Mouse (Mus musculus): ENCODE measurements around the gene Gm20388. TPM values are rescaled to one million over a fixed set of nuclear protein-coding genes. Genes with fewer than 3 reads are reported as not detected.

Gm20388 gene
- polyA plus RNA-seq, 1 experiment from 2014 or later, result not detected

DNA sequence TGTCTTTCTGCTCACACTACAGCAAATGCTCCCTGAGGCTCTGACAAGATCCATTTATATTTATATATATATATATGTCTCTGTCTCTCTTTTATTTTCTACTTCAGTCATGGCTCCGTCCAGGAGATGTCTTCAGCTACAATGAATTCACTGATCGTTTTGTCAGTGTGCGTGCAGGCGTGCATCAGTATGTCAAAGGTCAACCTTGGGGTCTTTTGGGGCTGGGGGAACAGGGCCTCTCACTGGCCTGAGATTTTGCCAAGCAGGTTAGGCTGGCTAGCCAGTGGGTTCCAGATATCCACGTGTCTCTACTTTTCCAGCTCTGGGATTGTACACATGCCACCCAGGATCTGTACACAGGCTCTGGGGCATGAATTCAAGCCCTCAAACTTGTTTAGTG is 2992.4 kb downstream of the Gm20388 start:
- H3K4me2 ChIP-seq (replicated peaks), result no peak overlapping the region
- H3K4me1 ChIP-seq, result peaks cover 6% of the 10 kb centered on the region
- H3K4me3 ChIP-seq, result no peak overlapping the region
- H3K9me3 ChIP-seq, result no peaks in the 10 kb centered on the region
- H3K36me3 ChIP-seq, result peaks cover 11% of the 10 kb centered on the region
- H3K27me3 ChIP-seq, result no peaks in the 10 kb centered on the region
- 32% methylated on average over 5 of the region's 5 CpGs for WGBS
- H3K9ac ChIP-seq (replicated peaks), result no peak overlapping the region
- ATAC-seq (replicated peaks), result no peak
- no peak overlapping the region for H3K27ac ChIP-seq (replicated peaks)

DNA sequence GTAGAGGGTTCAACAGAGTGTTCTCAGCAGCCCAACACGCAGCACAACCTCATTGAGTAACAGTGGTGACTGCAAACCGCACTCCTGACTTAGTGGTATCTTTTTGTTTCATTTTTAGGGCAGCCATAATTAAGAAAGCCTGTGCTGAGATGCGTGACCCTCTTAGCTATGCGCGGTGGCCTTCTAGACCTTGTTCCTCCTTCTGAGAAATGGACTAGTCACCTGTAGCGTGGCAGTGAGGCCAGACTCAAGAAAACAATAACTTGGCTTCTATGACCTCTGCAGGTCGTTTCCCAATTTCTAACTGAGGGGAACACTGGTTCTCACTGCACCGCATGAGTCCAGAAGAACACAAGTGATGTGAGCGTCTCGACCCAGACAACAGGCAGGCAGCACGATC is 2993.9 kb downstream of the Gm20388 start:
- 92% methylated on average over 11 of the region's 11 CpGs for WGBS
- Histone ChIP-seq H3K9me3 (no peaks in the 10 kb centered on the region), H3K27me3 (no peaks in the 10 kb centered on the region), H3K4me2 (replicated peaks) (no peak overlapping the region), H3K27ac (replicated peaks) (no peak overlapping the region), H3K4me1 (peaks cover 6% of the 10 kb centered on the region), H3K4me3 (no peak overlapping the region), H3K36me3 (peaks cover 4% of the 10 kb centered on the region; the same call in 1 of the 2 replicates), H3K9ac (replicated peaks) (no peak overlapping the region)
- ATAC-seq (replicated peaks), result no peak

DNA sequence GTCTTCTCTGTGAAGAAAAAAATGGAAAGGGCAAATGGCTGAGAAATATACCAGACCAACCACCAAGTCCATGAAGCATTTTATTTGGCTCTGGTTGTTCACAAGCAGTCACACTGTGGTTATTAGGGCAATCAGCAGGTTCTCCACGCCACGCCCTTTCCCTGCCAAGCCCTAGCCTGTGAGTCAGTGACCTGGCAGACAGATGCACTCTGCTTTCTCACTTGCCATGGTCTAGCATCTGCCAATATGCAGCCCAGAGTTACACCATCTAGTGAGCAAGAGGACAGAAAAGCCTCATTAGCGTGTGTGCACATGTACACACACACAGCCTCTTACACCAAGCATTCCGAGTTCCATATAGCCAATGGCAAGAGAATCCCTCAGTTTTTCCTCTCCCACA is 2994.7 kb downstream of the Gm20388 start:
- no peaks in the 10 kb centered on the region for H3K9me3 ChIP-seq
- H3K27me3 ChIP-seq, result no peaks in the 10 kb centered on the region
- H3K9ac ChIP-seq (replicated peaks), result no peak overlapping the region
- H3K27ac ChIP-seq (replicated peaks), result no peak overlapping the region
- H3K4me3 ChIP-seq, result no peak overlapping the region
- peaks cover 4% of the 10 kb centered on the region; the same call in 1 of the 2 replicates for H3K36me3 ChIP-seq
- no peak for ATAC-seq (replicated peaks)
- no peak overlapping the region for H3K4me2 ChIP-seq (replicated peaks)
- WGBS, result 90% methylated on average over 4 of the region's 4 CpGs
- peaks cover 6% of the 10 kb centered on the region for H3K4me1 ChIP-seq

DNA sequence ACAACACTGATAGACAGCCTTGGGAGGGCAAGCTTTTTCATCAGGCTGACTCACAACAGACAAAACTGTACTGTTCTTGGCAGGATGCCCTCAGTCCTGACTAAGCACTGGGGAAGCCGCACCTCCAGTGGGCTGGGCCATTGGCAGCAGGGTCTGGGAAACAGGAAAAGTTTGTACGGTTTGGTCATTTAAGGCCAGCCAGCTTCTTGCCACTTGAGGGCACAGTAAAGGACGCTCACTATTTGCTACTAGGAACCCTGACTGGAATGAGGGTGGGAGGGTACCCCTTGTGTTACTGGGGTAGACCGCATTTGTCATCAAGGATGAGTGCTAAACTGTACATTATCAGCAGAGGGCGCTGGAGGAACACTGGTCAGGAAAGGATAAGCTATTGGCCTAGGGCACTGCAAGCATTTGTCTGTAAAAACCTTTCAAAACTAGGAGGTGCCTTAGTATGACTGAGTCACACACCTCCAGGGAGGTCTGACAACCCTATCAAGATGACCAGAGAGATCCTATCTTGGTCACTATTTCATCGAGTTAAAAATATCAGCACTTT is 2995.9 kb downstream of the Gm20388 start:
- 36% methylated on average over 6 of the region's 6 CpGs for WGBS

DNA sequence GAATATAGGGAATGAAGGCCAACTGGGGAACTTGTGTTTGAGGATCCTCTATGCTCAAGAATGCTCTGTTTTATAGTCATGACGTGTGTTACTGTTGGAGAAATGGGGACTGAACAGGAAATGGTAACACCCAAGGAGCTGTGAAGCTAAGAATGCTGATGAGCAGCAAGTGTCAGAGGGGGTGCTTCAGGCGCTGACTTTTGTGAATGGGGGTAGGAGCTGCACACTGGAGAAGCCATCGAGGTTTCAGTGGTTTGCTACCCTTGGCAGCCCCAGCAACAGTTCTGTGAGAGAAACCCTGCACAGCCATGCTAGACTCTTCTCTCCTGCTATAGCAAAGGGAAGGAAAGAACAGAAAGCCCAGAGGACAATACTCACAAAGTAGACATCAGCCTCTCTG is 3001.5 kb downstream of the Gm20388 start:
- 82% methylated on average over 3 of the region's 3 CpGs for WGBS
- no peak overlapping the region for H3K9ac ChIP-seq (replicated peaks)
- ATAC-seq (replicated peaks), result no peak

More for the DNA sequence above, 2995.9 kb downstream of the Gm20388 start:
- no peaks in the 10 kb centered on the region for H3K27me3 ChIP-seq
- H3K27ac ChIP-seq (replicated peaks), result 0 out of 2 replicates have a peak overlapping the region, but pooled peaks have one; percentile 16
- no peak overlapping the region for H3K9ac ChIP-seq (replicated peaks)
- no peak overlapping the region for H3K4me2 ChIP-seq (replicated peaks)
- H3K4me1 ChIP-seq, result peaks cover 6% of the 10 kb centered on the region
- peaks cover 4% of the 10 kb centered on the region; the same call in 1 of the 2 replicates for H3K36me3 ChIP-seq
- no peak overlapping the region for H3K4me3 ChIP-seq
- no peaks in the 10 kb centered on the region for H3K9me3 ChIP-seq
- ATAC-seq (replicated peaks), result peak; percentile 78

DNA sequence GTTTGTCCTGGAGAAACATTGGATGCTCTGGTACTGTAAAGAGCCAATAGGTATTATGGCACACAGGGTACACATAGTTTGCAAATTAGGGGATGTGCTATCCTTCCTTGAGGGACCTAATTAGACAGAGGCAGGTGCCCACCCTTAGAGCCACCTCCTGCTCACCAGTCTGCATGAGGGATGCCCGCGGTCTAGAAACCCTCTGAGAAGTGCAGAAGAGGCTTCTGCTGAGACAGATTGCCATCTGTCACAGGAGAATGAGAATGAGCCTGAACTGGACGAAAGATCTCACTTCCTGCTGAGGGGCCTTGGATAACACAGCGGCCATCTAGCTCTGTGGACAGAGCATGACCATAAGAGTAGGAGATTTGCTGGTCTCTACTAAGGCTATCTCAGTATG is 3002.2 kb downstream of the Gm20388 start:
- Histone ChIP-seq H3K9ac (replicated peaks) (no peak overlapping the region), H3K27me3 (no peaks in the 10 kb centered on the region), H3K36me3 (peaks cover 7% of the 10 kb centered on the region), H3K4me3 (no peak overlapping the region), H3K27ac (replicated peaks) (0 out of 2 replicates have a peak overlapping the region, but pooled peaks have one; percentile 4), H3K4me1 (peaks cover 11% of the 10 kb centered on the region; the same call in 1 of the 2 replicates), H3K9me3 (no peaks in the 10 kb centered on the region), H3K4me2 (replicated peaks) (no peak overlapping the region)
- ATAC-seq (replicated peaks), result no peak
- WGBS, result 81% methylated on average over 4 of the region's 4 CpGs

More for the DNA sequence above, 3001.5 kb downstream of the Gm20388 start:
- H3K9me3 ChIP-seq, result no peaks in the 10 kb centered on the region
- no peak overlapping the region for H3K4me3 ChIP-seq
- H3K27me3 ChIP-seq, result no peaks in the 10 kb centered on the region
- peaks cover 7% of the 10 kb centered on the region for H3K36me3 ChIP-seq
- H3K4me1 ChIP-seq, result 0 out of 2 replicates have a peak, but pooled peaks cover 7% of the 10 kb centered on the region
- no peak overlapping the region for H3K4me2 ChIP-seq (replicated peaks)
- 0 out of 2 replicates have a peak overlapping the region, but pooled peaks have one; percentile 4 for H3K27ac ChIP-seq (replicated peaks)

DNA sequence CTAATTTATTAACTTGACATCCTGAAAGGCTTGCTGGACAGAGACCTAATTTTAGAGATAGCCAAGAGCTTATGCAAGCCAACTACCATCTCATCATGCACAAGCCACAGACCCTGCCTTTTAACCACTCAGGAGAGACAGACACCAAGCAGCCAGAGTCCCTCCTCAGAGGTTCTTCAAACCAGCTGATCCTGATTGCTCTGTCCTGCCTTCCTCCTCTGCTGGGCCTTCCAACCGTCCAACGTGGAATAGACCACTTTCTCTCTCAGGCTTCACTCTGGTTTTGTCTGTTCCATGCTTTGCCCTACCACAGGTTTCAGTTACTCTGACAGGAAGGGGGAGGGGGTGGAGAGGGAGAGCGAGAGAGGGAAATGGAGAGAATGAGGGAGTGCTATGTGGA is 3006.1 kb downstream of the Gm20388 start:
- WGBS, result 68% methylated on average over 3 of the region's 3 CpGs
- Histone ChIP-seq H3K4me1 (peaks cover 32% of the 10 kb centered on the region), H3K27ac (replicated peaks) (no peak overlapping the region), H3K4me3 (no peak overlapping the region), H3K9me3 (no peaks in the 10 kb centered on the region), H3K4me2 (replicated peaks) (no peak overlapping the region), H3K27me3 (no peaks in the 10 kb centered on the region), H3K9ac (replicated peaks) (no peak overlapping the region), H3K36me3 (peaks cover 3% of the 10 kb centered on the region; the same call in 1 of the 2 replicates)
- no peak for ATAC-seq (replicated peaks)

DNA sequence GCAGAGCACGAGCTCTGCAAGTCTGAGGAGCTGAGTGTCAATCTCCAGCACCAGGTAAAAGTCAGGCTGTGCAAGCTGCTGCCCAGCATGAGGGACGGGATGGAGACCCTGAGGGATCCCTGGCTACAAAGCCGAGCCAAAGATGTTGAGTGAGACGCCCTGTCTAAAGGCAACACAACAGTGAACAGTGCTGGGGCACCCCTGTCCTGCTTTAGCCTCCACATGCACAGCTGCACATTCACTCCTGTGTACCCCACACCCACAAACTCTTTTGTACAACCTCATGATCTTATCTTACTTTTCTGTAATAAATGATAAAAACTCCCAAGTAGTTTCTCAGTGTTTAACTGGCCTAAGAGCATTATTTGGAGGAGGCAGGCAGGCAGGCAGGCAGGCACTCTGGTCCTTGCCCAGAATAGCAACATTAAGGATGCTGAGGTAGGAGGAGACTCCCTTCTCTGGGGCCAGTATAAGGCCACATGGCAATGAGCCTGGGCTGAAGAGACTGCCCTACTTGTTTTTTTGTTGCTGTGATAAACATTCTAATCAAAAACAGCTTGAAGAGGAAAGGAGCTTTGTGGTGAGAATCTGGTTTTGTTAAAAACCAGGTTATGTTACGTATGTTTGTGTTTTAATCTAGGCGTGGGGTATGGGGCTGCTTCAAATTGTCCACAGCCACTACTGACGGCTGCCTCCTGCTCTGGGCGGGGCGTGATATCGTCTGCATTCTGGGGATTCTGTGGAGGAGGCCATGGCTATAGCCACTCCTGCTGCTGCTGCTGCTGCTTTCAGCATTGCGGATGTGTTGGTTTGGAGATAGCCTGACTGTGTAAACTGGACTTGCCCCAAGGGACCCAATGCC is 3007.1 kb downstream of the Gm20388 start:
- WGBS, result 70% methylated on average over 11 of the region's 11 CpGs
- no peaks in the 10 kb centered on the region for H3K9me3 ChIP-seq
- no peaks in the 10 kb centered on the region for H3K27me3 ChIP-seq
- H3K9ac ChIP-seq (replicated peaks), result no peak overlapping the region
- H3K27ac ChIP-seq (replicated peaks), result no peak overlapping the region
- no peak overlapping the region for H3K4me2 ChIP-seq (replicated peaks)
- ATAC-seq (replicated peaks), result no peak
- peaks cover 3% of the 10 kb centered on the region; the same call in 1 of the 2 replicates for H3K36me3 ChIP-seq
- no peak overlapping the region for H3K4me3 ChIP-seq
- H3K4me1 ChIP-seq, result peaks cover 31% of the 10 kb centered on the region

DNA sequence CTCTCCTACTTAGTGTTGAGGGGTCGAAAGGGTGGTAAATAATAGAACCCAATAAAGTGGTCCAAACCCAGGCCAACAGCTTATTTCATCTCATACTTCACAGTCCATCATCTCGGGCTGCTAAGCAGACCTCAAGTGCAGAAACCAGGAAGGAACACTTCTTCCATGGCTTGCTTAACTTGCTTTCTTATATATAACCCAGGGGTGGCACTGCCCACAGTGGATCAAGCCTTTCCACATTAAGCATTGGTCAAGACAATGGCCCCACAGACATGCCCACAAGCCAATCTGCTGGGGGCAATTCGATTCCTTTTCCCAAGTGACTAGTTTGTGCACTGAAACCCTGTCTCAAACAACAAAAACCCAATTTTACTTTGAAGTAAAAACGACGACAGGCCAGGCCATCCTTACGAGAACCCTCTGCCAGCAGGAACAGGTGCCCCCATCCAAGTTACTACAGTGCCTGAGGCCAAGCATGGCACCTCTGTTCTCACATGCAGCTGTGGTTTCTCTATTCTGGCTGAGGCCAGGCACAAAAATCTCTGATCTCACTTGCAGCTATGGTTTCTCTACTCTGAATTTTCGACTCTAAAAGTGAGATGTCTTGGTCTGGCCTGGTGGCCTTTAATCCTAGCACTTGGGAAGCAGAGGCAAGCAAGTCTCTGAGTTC is 3007.9 kb downstream of the Gm20388 start:
- Histone ChIP-seq H3K27ac (replicated peaks) (no peak overlapping the region), H3K27me3 (no peaks in the 10 kb centered on the region), H3K4me2 (replicated peaks) (no peak overlapping the region), H3K9ac (replicated peaks) (no peak overlapping the region), H3K36me3 (peaks cover 3% of the 10 kb centered on the region; the same call in 1 of the 2 replicates), H3K4me1 (peaks cover 28% of the 10 kb centered on the region), H3K4me3 (no peak overlapping the region), H3K9me3 (no peaks in the 10 kb centered on the region)
- no peak for ATAC-seq (replicated peaks)
- WGBS, result 78% methylated on average over 7 of the region's 7 CpGs

DNA sequence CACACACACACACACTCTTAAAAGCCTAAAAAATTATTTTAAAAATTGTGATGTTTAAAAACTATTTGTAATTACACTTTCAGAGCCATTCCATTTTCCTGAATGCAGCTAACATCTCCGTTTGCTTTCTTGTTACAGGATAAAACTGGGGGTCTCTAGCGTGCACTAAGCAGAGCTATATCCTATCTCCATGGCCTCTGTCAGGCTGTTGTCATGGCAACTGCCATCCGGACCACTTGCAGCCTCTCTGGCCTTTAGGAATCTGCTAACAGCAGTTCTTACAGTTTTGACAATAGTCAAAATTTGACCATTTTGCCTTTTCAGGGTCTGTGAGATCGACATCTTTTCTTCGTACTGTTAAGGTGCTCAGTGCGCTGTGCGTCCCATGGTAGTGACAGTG is 3010.2 kb downstream of the Gm20388 start:
- H3K9me3 ChIP-seq, result no peaks in the 10 kb centered on the region
- H3K27ac ChIP-seq (replicated peaks), result no peak overlapping the region
- ATAC-seq (replicated peaks), result no peak
- no peaks in the 10 kb centered on the region for H3K36me3 ChIP-seq
- no peak overlapping the region for H3K4me3 ChIP-seq
- no peaks in the 10 kb centered on the region for H3K27me3 ChIP-seq
- 63% methylated on average over 7 of the region's 7 CpGs for WGBS
- no peak overlapping the region for H3K9ac ChIP-seq (replicated peaks)
- no peak overlapping the region for H3K4me2 ChIP-seq (replicated peaks)
- peaks cover 35% of the 10 kb centered on the region for H3K4me1 ChIP-seq

DNA sequence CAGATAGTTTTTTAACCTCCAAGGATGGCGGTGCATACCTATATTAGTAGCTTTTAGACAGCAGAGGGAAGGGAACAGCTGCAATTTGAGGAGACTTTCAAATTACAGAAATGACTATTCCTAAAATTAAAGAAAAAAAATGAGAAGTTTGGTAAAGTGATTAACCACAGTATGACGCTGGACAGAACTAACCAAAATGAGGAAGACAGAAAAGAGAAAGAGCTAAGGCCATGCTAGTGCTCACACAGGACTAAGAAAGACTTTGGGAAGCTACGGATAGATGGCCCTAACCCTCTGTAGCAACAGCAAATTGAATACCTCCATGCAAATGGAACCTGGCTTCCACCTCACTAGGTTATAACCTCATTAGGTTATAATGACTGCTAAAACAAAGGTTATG is 3012.3 kb downstream of the Gm20388 start:
- H3K4me1 ChIP-seq, result peaks cover 32% of the 10 kb centered on the region
- H3K27me3 ChIP-seq, result no peaks in the 10 kb centered on the region
- WGBS, result 90% methylated on average over 3 of the region's 3 CpGs
- no peak overlapping the region for H3K9ac ChIP-seq (replicated peaks)
- no peak overlapping the region for H3K27ac ChIP-seq (replicated peaks)
- no peaks in the 10 kb centered on the region for H3K9me3 ChIP-seq
- H3K36me3 ChIP-seq, result no peaks in the 10 kb centered on the region
- H3K4me2 ChIP-seq (replicated peaks), result no peak overlapping the region
- H3K4me3 ChIP-seq, result no peak overlapping the region
- ATAC-seq (replicated peaks), result no peak

Data from forebrain, embryonic 15.5 days (tissue).